Mouse (Mus musculus): ENCODE measurements around the gene Slc16a2. TPM values are rescaled to one million over a fixed set of nuclear protein-coding genes. Genes with fewer than 3 reads are reported as not detected.

Gene Slc16a2
- polyA plus RNA-seq, 1 experiment = 8.2 TPM

DNA sequence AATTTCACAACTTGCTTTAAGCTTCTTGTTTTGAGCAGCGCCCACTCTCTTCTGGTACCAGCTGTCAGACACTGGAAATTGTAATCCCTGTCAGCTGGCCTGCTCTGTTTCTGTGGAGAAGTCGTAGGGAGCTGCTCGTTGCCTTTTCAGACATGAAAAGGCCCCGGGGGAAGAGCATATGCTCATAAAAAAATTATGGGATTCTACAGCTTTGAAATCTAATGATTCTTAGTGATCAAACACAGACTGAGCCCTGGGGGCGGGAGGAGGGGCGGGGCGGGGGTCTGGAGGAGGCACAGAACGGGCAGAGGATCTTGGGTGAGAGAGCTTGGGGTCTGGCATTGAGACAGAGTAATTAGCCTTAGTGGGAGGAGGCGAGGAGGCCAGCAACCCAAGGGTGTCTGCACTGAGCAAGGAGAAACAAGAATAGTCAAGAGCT, 125.7 kb downstream of the Slc16a2 start:
- H3K79me2 ChIP-seq (ENCODE audit: control insufficient read depth, insufficient read depth) = no peaks in the 10 kb centered on the region
- H3K4me2 ChIP-seq (ENCODE audit: low read depth) = peak overlapping the region; percentile 30
- H3ac ChIP-seq (ENCODE audit: control insufficient read depth, insufficient read length) = no peak overlapping the region
- TF ChIP-seq MYOD1 (IDR thresholded peaks at IDR 0.05; ENCODE audit: control insufficient read depth in 1 of 3, insufficient read length in 2 of 3, low read depth in 2 of 3) (peak in 1 of 3 experiments; percentile 31), MYOG (IDR thresholded peaks at IDR 0.05; ENCODE audit: control insufficient read depth in 1 of 3, insufficient read depth in 1 of 3, insufficient read length in 2 of 3, low read depth in 2 of 3) (peak in 2 of 3 experiments; percentile 19 to 25), REST (IDR thresholded peaks at IDR 0.05; ENCODE audit: insufficient read depth, insufficient read length) (no peak)
- H3K36me3 ChIP-seq (ENCODE audit: control insufficient read depth, insufficient read depth) = no peaks in the 10 kb centered on the region
- H3K27me3 ChIP-seq (ENCODE audit: control insufficient read depth, insufficient read depth, insufficient read length) = no peaks in the 10 kb centered on the region
- H3K4me3 ChIP-seq = no peak overlapping the region

DNA sequence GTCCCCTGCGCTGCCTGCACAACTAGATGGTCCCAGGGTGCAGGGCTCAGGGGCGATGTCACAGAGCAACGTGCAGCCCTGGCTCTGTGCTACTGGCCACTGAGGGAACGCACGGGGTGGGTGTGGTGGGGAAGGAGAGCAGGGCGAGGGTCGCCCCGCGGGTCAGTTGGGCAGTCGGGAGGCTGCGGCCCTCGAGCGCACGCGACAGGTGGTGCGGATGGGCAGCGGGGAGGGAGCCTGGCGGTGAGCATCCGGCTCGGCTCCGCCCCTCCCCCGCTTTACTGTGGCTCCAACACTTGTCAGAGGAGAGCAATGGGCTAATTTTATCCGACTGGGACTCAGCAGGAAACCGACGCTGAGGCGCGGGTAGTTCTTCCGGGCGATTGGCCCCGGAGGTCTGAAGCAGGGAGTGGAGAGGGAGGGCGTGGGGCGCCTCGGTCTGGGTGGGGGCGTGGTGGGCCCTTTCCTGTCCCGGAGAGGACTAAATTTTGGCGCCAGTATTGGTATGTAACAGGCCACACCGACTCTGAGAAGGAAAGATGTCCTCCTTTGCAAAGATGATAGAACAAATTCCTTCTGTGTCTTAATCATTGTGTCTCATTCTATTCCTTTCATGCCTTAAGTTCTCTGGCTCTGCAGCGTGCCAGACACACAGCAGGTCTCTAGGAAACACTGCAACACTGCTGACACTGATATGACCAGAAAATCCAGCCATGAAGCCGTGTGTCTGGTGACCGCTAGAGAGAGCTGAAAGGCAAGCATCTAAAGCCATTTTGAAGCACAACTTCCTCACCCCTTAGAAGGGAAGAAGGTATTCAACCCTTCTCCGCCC, 126.4 kb downstream of the Slc16a2 start:
- Histone ChIP-seq H3K79me2 (ENCODE audit: control insufficient read depth, insufficient read depth) (no peaks in the 10 kb centered on the region), H3ac (ENCODE audit: control insufficient read depth, insufficient read length) (no peak overlapping the region), H3K4me3 (no peak overlapping the region), H3K4me2 (ENCODE audit: low read depth) (peak overlapping the region; percentile 69), H3K27me3 (ENCODE audit: control insufficient read depth, insufficient read depth, insufficient read length) (no peaks in the 10 kb centered on the region), H3K36me3 (ENCODE audit: control insufficient read depth, insufficient read depth) (no peaks in the 10 kb centered on the region)
- TF ChIP-seq MYOD1 (IDR thresholded peaks at IDR 0.05; ENCODE audit: control insufficient read depth in 1 of 3, insufficient read length in 2 of 3, low read depth in 2 of 3) (peak in 2 of 3 experiments; percentile 80 to 92), POLR2AphosphoS2 (IDR thresholded peaks at IDR 0.05; ENCODE audit: insufficient read length, low read depth) (no peak), MYOG (IDR thresholded peaks at IDR 0.05; ENCODE audit: control insufficient read depth in 1 of 3, insufficient read depth in 1 of 3, insufficient read length in 2 of 3, low read depth in 2 of 3) (peak in 2 of 3 experiments; percentile 78 to 83), MAX (IDR thresholded peaks at IDR 0.05; ENCODE audit: low read depth) (no peak), USF1 (IDR thresholded peaks at IDR 0.05; ENCODE audit: low read depth) (no peak)

DNA sequence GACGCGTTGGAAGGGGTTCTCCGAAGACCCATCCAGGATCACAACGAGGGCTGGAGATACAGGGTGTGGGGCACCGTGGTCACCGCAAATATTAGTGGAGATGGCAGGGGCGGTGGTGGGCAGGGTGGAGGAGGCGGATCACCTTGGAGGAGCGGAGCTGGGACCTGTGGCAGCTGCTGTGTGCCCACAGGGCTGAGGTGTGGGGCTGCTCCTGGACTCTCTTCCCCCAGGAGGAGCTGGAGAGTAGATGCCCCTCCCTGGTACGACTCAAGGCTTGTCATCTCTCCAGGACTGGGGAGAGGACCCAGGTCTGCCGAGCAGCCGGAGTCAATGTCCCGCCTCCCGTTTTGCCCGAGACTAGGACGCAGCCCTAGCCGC, 127.0 kb downstream of the Slc16a2 start:
- Histone ChIP-seq H3ac (ENCODE audit: control insufficient read depth, insufficient read length) (no peak overlapping the region), H3K4me3 (no peak overlapping the region), H3K4me2 (ENCODE audit: low read depth) (peak overlapping the region; percentile 69), H3K79me2 (ENCODE audit: control insufficient read depth, insufficient read depth) (no peaks in the 10 kb centered on the region), H3K27me3 (ENCODE audit: control insufficient read depth, insufficient read depth, insufficient read length) (no peaks in the 10 kb centered on the region), H3K36me3 (ENCODE audit: control insufficient read depth, insufficient read depth) (no peaks in the 10 kb centered on the region)
- no peak for TF ChIP-seq MAX (IDR thresholded peaks at IDR 0.05; ENCODE audit: low read depth)
- no peak for TF ChIP-seq POLR2A (IDR thresholded peaks at IDR 0.05; ENCODE audit: insufficient read length, low read depth)
- TF ChIP-seq MYOD1 (IDR thresholded peaks at IDR 0.05; ENCODE audit: control insufficient read depth in 1 of 3, insufficient read length in 2 of 3, low read depth in 2 of 3) = no peak
- TF ChIP-seq E2F4 (IDR thresholded peaks at IDR 0.05; ENCODE audit: insufficient read depth) = no peak
- TF ChIP-seq TCF12 (IDR thresholded peaks at IDR 0.05; ENCODE audit: insufficient read depth, poor library complexity, severe bottlenecking) = no peak
- no peak for TF ChIP-seq POLR2AphosphoS2 (IDR thresholded peaks at IDR 0.05; ENCODE audit: insufficient read length, low read depth)
- TF ChIP-seq CEBPB (IDR thresholded peaks at IDR 0.05; ENCODE audit: insufficient read depth, poor library complexity, severe bottlenecking) = no peak
- TF ChIP-seq TCF3 (IDR thresholded peaks at IDR 0.05; ENCODE audit: insufficient read length, low read depth) = no peak

DNA sequence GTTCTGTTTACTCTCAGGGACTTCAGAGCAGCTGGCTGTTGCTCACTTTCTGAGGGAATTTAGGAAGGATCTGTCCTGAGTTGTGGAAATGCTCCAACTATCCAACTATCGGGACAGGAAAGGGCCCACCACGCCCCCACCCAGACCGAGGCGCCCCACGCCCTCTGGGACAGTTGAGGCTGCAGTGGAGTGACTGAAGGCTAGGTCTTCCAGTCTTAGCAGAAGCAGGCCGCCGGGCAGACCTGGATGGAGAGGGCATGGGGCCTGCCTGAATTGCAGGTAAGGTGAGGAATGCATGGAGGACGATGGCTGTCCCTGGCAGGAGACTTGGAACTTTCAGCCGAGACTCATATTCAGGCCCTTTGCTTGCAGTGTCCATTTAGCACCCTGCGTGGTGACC, 127.4 kb downstream of the Slc16a2 start:
- H3K4me2 ChIP-seq (ENCODE audit: low read depth) = no peak overlapping the region
- no peak overlapping the region for H3ac ChIP-seq (ENCODE audit: control insufficient read depth, insufficient read length)
- H3K4me3 ChIP-seq = no peak overlapping the region
- no peaks in the 10 kb centered on the region for H3K36me3 ChIP-seq (ENCODE audit: control insufficient read depth, insufficient read depth)
- no peaks in the 10 kb centered on the region for H3K27me3 ChIP-seq (ENCODE audit: control insufficient read depth, insufficient read depth, insufficient read length)
- no peak for TF ChIP-seq TCF3 (IDR thresholded peaks at IDR 0.05; ENCODE audit: insufficient read length, low read depth)
- no peak for TF ChIP-seq POLR2A (IDR thresholded peaks at IDR 0.05; ENCODE audit: insufficient read length, low read depth)
- no peak for TF ChIP-seq MYOD1 (IDR thresholded peaks at IDR 0.05; ENCODE audit: control insufficient read depth in 1 of 3, insufficient read length in 2 of 3, low read depth in 2 of 3)
- TF ChIP-seq REST (IDR thresholded peaks at IDR 0.05; ENCODE audit: insufficient read depth, insufficient read length) = no peak
- TF ChIP-seq MAX (IDR thresholded peaks at IDR 0.05; ENCODE audit: low read depth) = no peak
- no peak for TF ChIP-seq MYOG (IDR thresholded peaks at IDR 0.05; ENCODE audit: control insufficient read depth in 1 of 3, insufficient read depth in 1 of 3, insufficient read length in 2 of 3, low read depth in 2 of 3)
- no peak for TF ChIP-seq USF1 (IDR thresholded peaks at IDR 0.05; ENCODE audit: low read depth)
- no peak for TF ChIP-seq CEBPB (IDR thresholded peaks at IDR 0.05; ENCODE audit: insufficient read depth, poor library complexity, severe bottlenecking)
- no peak for TF ChIP-seq POLR2AphosphoS2 (IDR thresholded peaks at IDR 0.05; ENCODE audit: insufficient read length, low read depth)
- no peak for TF ChIP-seq TCF12 (IDR thresholded peaks at IDR 0.05; ENCODE audit: insufficient read depth, poor library complexity, severe bottlenecking)
- no peak for TF ChIP-seq E2F4 (IDR thresholded peaks at IDR 0.05; ENCODE audit: insufficient read depth)
- TF ChIP-seq SRF (IDR thresholded peaks at IDR 0.05; ENCODE audit: control insufficient read depth, insufficient read length, low read depth) = no peak
- H3K79me2 ChIP-seq (ENCODE audit: control insufficient read depth, insufficient read depth) = no peaks in the 10 kb centered on the region

DNA sequence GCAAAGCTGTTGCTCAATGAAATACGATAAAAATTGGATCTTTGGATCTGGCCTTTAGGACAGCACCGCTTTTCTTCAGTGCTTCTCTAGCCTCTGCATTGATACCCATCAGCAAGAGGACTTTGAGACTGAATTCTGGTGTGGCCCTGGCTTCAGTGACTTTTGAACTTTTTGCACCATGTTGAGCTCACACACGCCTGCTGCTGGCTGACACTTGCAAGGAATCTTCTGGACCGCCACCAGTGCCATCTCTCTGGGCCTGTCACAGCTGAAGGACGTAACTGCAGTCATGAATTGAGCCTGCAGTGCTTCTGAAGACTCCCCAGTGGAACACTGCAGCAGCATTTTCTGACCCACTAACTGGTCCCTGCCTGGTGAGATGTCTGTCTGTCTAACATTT, 128.9 kb downstream of the Slc16a2 start:
- H3ac ChIP-seq (ENCODE audit: control insufficient read depth, insufficient read length) = no peak overlapping the region
- H3K27me3 ChIP-seq (ENCODE audit: control insufficient read depth, insufficient read depth, insufficient read length) = no peaks in the 10 kb centered on the region
- H3K79me2 ChIP-seq (ENCODE audit: control insufficient read depth, insufficient read depth) = no peaks in the 10 kb centered on the region
- no peak overlapping the region for H3K4me3 ChIP-seq
- no peak overlapping the region for H3K4me2 ChIP-seq (ENCODE audit: low read depth)
- H3K36me3 ChIP-seq (ENCODE audit: control insufficient read depth, insufficient read depth) = no peaks in the 10 kb centered on the region
- no peak for TF ChIP-seq POLR2AphosphoS2 (IDR thresholded peaks at IDR 0.05; ENCODE audit: insufficient read length, low read depth)
- TF ChIP-seq SRF (IDR thresholded peaks at IDR 0.05; ENCODE audit: control insufficient read depth, insufficient read length, low read depth) = no peak
- no peak for TF ChIP-seq MAX (IDR thresholded peaks at IDR 0.05; ENCODE audit: low read depth)
- no peak for TF ChIP-seq MYOD1 (IDR thresholded peaks at IDR 0.05; ENCODE audit: control insufficient read depth in 1 of 3, insufficient read length in 2 of 3, low read depth in 2 of 3)
- TF ChIP-seq TCF12 (IDR thresholded peaks at IDR 0.05; ENCODE audit: insufficient read depth, poor library complexity, severe bottlenecking) = no peak
- no peak for TF ChIP-seq CEBPB (IDR thresholded peaks at IDR 0.05; ENCODE audit: insufficient read depth, poor library complexity, severe bottlenecking)
- no peak for TF ChIP-seq TCF3 (IDR thresholded peaks at IDR 0.05; ENCODE audit: insufficient read length, low read depth)
- no peak for TF ChIP-seq POLR2A (IDR thresholded peaks at IDR 0.05; ENCODE audit: insufficient read length, low read depth)
- TF ChIP-seq E2F4 (IDR thresholded peaks at IDR 0.05; ENCODE audit: insufficient read depth) = no peak
- no peak for TF ChIP-seq USF1 (IDR thresholded peaks at IDR 0.05; ENCODE audit: low read depth)
- TF ChIP-seq MYOG (IDR thresholded peaks at IDR 0.05; ENCODE audit: control insufficient read depth in 1 of 3, insufficient read depth in 1 of 3, insufficient read length in 2 of 3, low read depth in 2 of 3) = no peak
- TF ChIP-seq REST (IDR thresholded peaks at IDR 0.05; ENCODE audit: insufficient read depth, insufficient read length) = no peak
